Mouse (Mus musculus) brain, embryonic 14.5 days (tissue): ENCODE results near the gene Scaf8. TPM values are rescaled to one million over a fixed set of nuclear protein-coding genes. Genes with fewer than 3 reads are reported as not detected.
"Not testable (repeated sequence)": the region's sequence is repeated elsewhere in the genome, so short reads cannot be mapped to it uniquely, and the experiment has no call there.

Experiments
- DNase-seq: peaks from one replicate; pipeline ENCODE4 v3.0.0-alpha.2; 2011; ENCODE audit warnings: low read depth
- CTCF ChIP-seq: fragments of 200-500 bp; IDR thresholded peaks from 2 replicates; pipeline ENCODE4 v1.5.1; 2012; ENCODE audit warnings: inconsistent platforms, mild to moderate bottlenecking, moderate library complexity, borderline replicate concordance; ENCODE audit not compliant: insufficient read depth, insufficient read length; ENCODE audit errors: extremely low read depth
- POLR2A ChIP-seq: fragments of 200-500 bp; IDR thresholded peaks from 2 replicates; pipeline ENCODE4 v1.6.1; 2012; ENCODE audit warnings: mild to moderate bottlenecking, inconsistent platforms, borderline replicate concordance; ENCODE audit not compliant: poor library complexity, insufficient read depth, insufficient read length, severe bottlenecking; ENCODE audit errors: extremely low read depth
- polyA plus RNA-seq: library from polyadenylated mRNA; depleted of rRNA; stranded (reverse); fragments of >200 nt; gene quantifications from 2 replicates; pipeline ENCODE4 v1.2.3, GENCODE M21; 2012; rRNA removed

Gene Scaf8
- polyA plus RNA-seq = 42.9 and 44.4 TPM in 2 replicates

- TF ChIP-seq CTCF (peak; percentile 79), POLR2A (peak; percentile 67)
- peak; percentile 96 for DNase-seq
These were observed at the start of gene Scaf8 for GRCm38 (mm10) chr17:3114720-3115379. Gene Scaf8, plus strand, starts transcription at chr17:3114972.

GRCm38 (mm10) chr17:3075166-3075872 is 39.5 kb upstream of the Scaf8 start:
- no peak for DNase-seq
- no peak for TF ChIP-seq CTCF
- TF ChIP-seq POLR2A = no peak

GRCm38 (mm10) chr17:3075873-3076245 is 38.9 kb upstream of the Scaf8 start:
- TF ChIP-seq CTCF (no peak), POLR2A (no peak)

GRCm38 (mm10) chr17:3077936-3078335 is 36.8 kb upstream of the Scaf8 start:
- DNase-seq = not testable (repeated sequence)

More at GRCm38 (mm10) chr17:3075873-3076245, 38.9 kb upstream of the Scaf8 start:
- no peak for DNase-seq

GRCm38 (mm10) chr17:3080587-3081349 is 34.0 kb upstream of the Scaf8 start:
- DNase-seq = not testable (repeated sequence)

- DNase-seq = not testable (repeated sequence)
These were observed 33.2 kb upstream of the Scaf8 start for GRCm38 (mm10) chr17:3081512-3082100.

- DNase-seq = peak; percentile 44
These were observed 32.5 kb upstream of the Scaf8 start for GRCm38 (mm10) chr17:3082125-3082755.

- peak; percentile 76 for DNase-seq
- peak; percentile 41; the same call in 1 of the 2 replicates for TF ChIP-seq CTCF
These were observed 31.7 kb upstream of the Scaf8 start for GRCm38 (mm10) chr17:3082756-3083749.

- no peak; the same call in 1 of the 2 replicates for TF ChIP-seq CTCF
- TF ChIP-seq POLR2A = peak; percentile 34; the same call in 1 of the 2 replicates
- DNase-seq = peak; percentile 99
These were observed 30.8 kb upstream of the Scaf8 start for GRCm38 (mm10) chr17:3083886-3084550.

- DNase-seq = peak; percentile 84
- TF ChIP-seq CTCF (peak; percentile 62), POLR2A (no peak)
These were observed 30.2 kb upstream of the Scaf8 start for GRCm38 (mm10) chr17:3084551-3084930.

GRCm38 (mm10) chr17:3085152-3085551 is 29.6 kb upstream of the Scaf8 start:
- DNase-seq = peak; percentile 15

GRCm38 (mm10) chr17:3092682-3093081 is 22.1 kb upstream of the Scaf8 start:
- DNase-seq = no peak
- no peak for TF ChIP-seq CTCF
- no peak for TF ChIP-seq POLR2A

More at GRCm38 (mm10) chr17:3085152-3085551, 29.6 kb upstream of the Scaf8 start:
- TF ChIP-seq POLR2A (no peak), CTCF (no peak)

GRCm38 (mm10) chr17:3099273-3099672 is 15.5 kb upstream of the Scaf8 start:
- DNase-seq = not testable (repeated sequence)
